Mouse (Mus musculus) hindbrain, embryonic 14.5 days (tissue): ENCODE measurements at regions not wholly inside any gene's neighbourhood (a gene's known extent, or its start where the extent isn't known, plus 50 kb on each side); places are given as distances from the start of the nearest gene placed in this dataset.

Experiments
- ATAC-seq: fragments of 200-750 bp; cut with Nextera tagmentation; 2 replicates; pipeline ENCODE4 v1.8.0; 2017; ENCODE audit warnings: moderate number of reproducible peaks, mild to moderate bottlenecking, moderate TSS enrichment, moderate library complexity; ENCODE audit not compliant: low FRiP score
- DNase-seq: peaks from one replicate; pipeline ENCODE4 v3.0.0-alpha.2; 2015; ENCODE audit warnings: low spot score
- H3K27ac ChIP-seq: fragments of 300-500 bp; sonication (generic); 2 replicates; pipeline ENCODE4 v1.5.1; 2014; ENCODE audit warnings: mild to moderate bottlenecking, moderate library complexity
- H3K27me3 ChIP-seq: fragments of 300-500 bp; sonication (generic); 2 replicates; pipeline ENCODE4 v1.6.1; 2014; ENCODE audit warnings: mild to moderate bottlenecking, low read length, mixed read lengths; ENCODE audit not compliant: control insufficient read depth, insufficient read depth
- H3K36me3 ChIP-seq: fragments of 300-500 bp; sonication (generic); replicated peaks from 2 replicates; pipeline ENCODE4 v1.6.1; 2014; ENCODE audit not compliant: control insufficient read depth, insufficient read depth
- H3K4me1 ChIP-seq: fragments of 300-500 bp; sonication (generic); replicated peaks from 2 replicates; pipeline ENCODE4 v1.6.1; 2014; ENCODE audit warnings: antibody characterized with exemption, low read length, mixed read lengths; ENCODE audit not compliant: control insufficient read depth, insufficient read depth
- H3K4me2 ChIP-seq: fragments of 300-500 bp; sonication (generic); replicated peaks from 2 replicates; pipeline ENCODE4 v1.6.1; 2014; ENCODE audit warnings: mild to moderate bottlenecking, moderate library complexity
- H3K4me3 ChIP-seq: fragments of 300-500 bp; sonication (generic); replicated peaks from 2 replicates; pipeline ENCODE4 v1.5.1; 2014; ENCODE audit warnings: mild to moderate bottlenecking, low read length
- H3K9ac ChIP-seq: fragments of 300-500 bp; sonication (generic); 2 replicates; pipeline ENCODE4 v1.6.1; 2014
- H3K9me3 ChIP-seq: fragments of 300-500 bp; sonication (generic); 2 replicates; pipeline ENCODE4 v1.6.1; 2016; ENCODE audit warnings: low read length; ENCODE audit not compliant: control insufficient read depth
- WGBS: fragments of 180-500 bp; shearing (Covaris S2); extraction: QIAGEN DNeasy Blood & Tissue Kit; methylation state at CpG from one replicate; pipeline ENCODE4 v1.1.7; 2014; 5-methylcytosine and 5-hydroxymethylcytosine counted together

GRCm38 (mm10) chr11:25142226-25142625 is 1064.4 kb downstream of the Bcl11a start:
- DNase-seq (no peak), ATAC-seq (no peak)
- H3K27me3 ChIP-seq: no peaks in the 10 kb centered on the region
- no peak overlapping the region for H3K4me2 ChIP-seq
- H3K27ac ChIP-seq: no peak overlapping the region
- WGBS: 63% methylated on average over 2 of the region's 2 CpGs
- no peaks in the 10 kb centered on the region for H3K36me3 ChIP-seq
- H3K4me3 ChIP-seq: no peak overlapping the region
- no peaks in the 10 kb centered on the region for H3K9me3 ChIP-seq
- no peaks in the 10 kb centered on the region for H3K4me1 ChIP-seq
- H3K9ac ChIP-seq: no peak overlapping the region

- DNase-seq: no peak
- no peak overlapping the region for H3K4me3 ChIP-seq
- WGBS: 81% methylated on average over 4 of the region's 4 CpGs
- H3K9me3 ChIP-seq: no peaks in the 10 kb centered on the region
- H3K36me3 ChIP-seq: no peaks in the 10 kb centered on the region
- no peak overlapping the region for H3K27ac ChIP-seq
- no peak overlapping the region for H3K4me2 ChIP-seq
- no peaks in the 10 kb centered on the region for H3K27me3 ChIP-seq
- H3K9ac ChIP-seq: no peak overlapping the region
- ATAC-seq: no peak
- H3K4me1 ChIP-seq: no peaks in the 10 kb centered on the region
Measured at GRCm38 (mm10) chr11:25142833-25143232, 1065.0 kb downstream of the Bcl11a start.

GRCm38 (mm10) chr11:25147287-25147686 is 1063.3 kb downstream of the 5730522E02Rik start:
- DNase-seq (no peak), ATAC-seq (no peak)
- no peak overlapping the region for H3K9ac ChIP-seq
- no peak overlapping the region for H3K4me2 ChIP-seq
- WGBS: 77% methylated on average over 3 of the region's 3 CpGs
- no peaks in the 10 kb centered on the region for H3K36me3 ChIP-seq
- H3K9me3 ChIP-seq: no peaks in the 10 kb centered on the region
- H3K27ac ChIP-seq: no peak overlapping the region
- no peak overlapping the region for H3K4me3 ChIP-seq
- H3K4me1 ChIP-seq: no peaks in the 10 kb centered on the region
- H3K27me3 ChIP-seq: no peaks in the 10 kb centered on the region

- peak; percentile 57; the same call in 1 of the 2 replicates for ATAC-seq
- peak overlapping the region; percentile 21 for H3K4me3 ChIP-seq
- peak overlapping the region; percentile 50 for H3K9ac ChIP-seq
- H3K9me3 ChIP-seq: no peaks in the 10 kb centered on the region
- peak overlapping the region; percentile 52 for H3K4me2 ChIP-seq
- WGBS: 6% methylated on average over 5 of the region's 5 CpGs
- peaks cover 15% of the 10 kb centered on the region for H3K4me1 ChIP-seq
- peak overlapping the region; percentile 65 for H3K27ac ChIP-seq
- H3K36me3 ChIP-seq: no peaks in the 10 kb centered on the region
- no peak for DNase-seq
- no peaks in the 10 kb centered on the region for H3K27me3 ChIP-seq
Measured at GRCm38 (mm10) chr11:25156705-25157104, 1053.9 kb downstream of the 5730522E02Rik start.

GRCm38 (mm10) chr11:25157135-25157860 is 1053.3 kb downstream of the 5730522E02Rik start:
- WGBS: 19% methylated on average over 11 of the region's 11 CpGs
- Histone ChIP-seq H3K36me3 (no peaks in the 10 kb centered on the region), H3K4me1 (peaks cover 15% of the 10 kb centered on the region), H3K4me2 (peak overlapping the region; percentile 52), H3K9me3 (no peaks in the 10 kb centered on the region), H3K4me3 (peak overlapping the region; percentile 21), H3K27ac (peak overlapping the region; percentile 65), H3K9ac (peak overlapping the region; percentile 50), H3K27me3 (no peaks in the 10 kb centered on the region)
- DNase-seq (peak; percentile 46), ATAC-seq (peak; percentile 84)

- no peaks in the 10 kb centered on the region for H3K9me3 ChIP-seq
- DNase-seq (no peak), ATAC-seq (no peak)
- no peak overlapping the region for H3K4me2 ChIP-seq
- whole genome bisulfite sequencing: 56% methylated on average over 3 of the region's 3 CpGs
- no peak overlapping the region for H3K27ac ChIP-seq
- H3K27me3 ChIP-seq: no peaks in the 10 kb centered on the region
- no peak overlapping the region for H3K4me3 ChIP-seq
- no peaks in the 10 kb centered on the region for H3K36me3 ChIP-seq
- H3K4me1 ChIP-seq: peaks cover 15% of the 10 kb centered on the region
- H3K9ac ChIP-seq: no peak overlapping the region
Measured at GRCm38 (mm10) chr11:25157861-25158245, 1052.7 kb downstream of the 5730522E02Rik start.

- H3K4me2 ChIP-seq: no peak overlapping the region
- H3K27me3 ChIP-seq: no peaks in the 10 kb centered on the region
- ATAC-seq (no peak), DNase-seq (no peak)
- H3K27ac ChIP-seq: no peak overlapping the region
- H3K9ac ChIP-seq: no peak overlapping the region
- peaks cover 15% of the 10 kb centered on the region for H3K4me1 ChIP-seq
- H3K4me3 ChIP-seq: no peak overlapping the region
- H3K9me3 ChIP-seq: no peaks in the 10 kb centered on the region
- no peaks in the 10 kb centered on the region for H3K36me3 ChIP-seq
- 97% methylated on average over 1 of the region's 1 CpGs for WGBS
Measured at GRCm38 (mm10) chr11:25158884-25159283, 1051.7 kb downstream of the 5730522E02Rik start.

- Histone ChIP-seq H3K9ac (no peak overlapping the region), H3K4me1 (no peaks in the 10 kb centered on the region), H3K27ac (no peak overlapping the region), H3K4me3 (no peak overlapping the region), H3K36me3 (no peaks in the 10 kb centered on the region), H3K4me2 (no peak overlapping the region), H3K9me3 (no peaks in the 10 kb centered on the region), H3K27me3 (no peaks in the 10 kb centered on the region)
- DNase-seq (no peak), ATAC-seq (no peak)
- 74% methylated on average over 1 of the region's 1 CpGs for WGBS
Measured at GRCm38 (mm10) chr11:25167939-25168338, 1042.6 kb downstream of the 5730522E02Rik start.

- DNase-seq: no peak
- no peak for ATAC-seq
- H3K4me2 ChIP-seq: no peak overlapping the region
- H3K4me1 ChIP-seq: no peaks in the 10 kb centered on the region
- no peak overlapping the region for H3K27ac ChIP-seq
- H3K36me3 ChIP-seq: no peaks in the 10 kb centered on the region
- H3K9me3 ChIP-seq: no peaks in the 10 kb centered on the region
- H3K27me3 ChIP-seq: no peaks in the 10 kb centered on the region
- WGBS: 90% methylated on average over 1 of the region's 1 CpGs
- no peak overlapping the region for H3K4me3 ChIP-seq
- no peak overlapping the region for H3K9ac ChIP-seq
Measured at GRCm38 (mm10) chr11:25171048-25171447, 1039.5 kb downstream of the 5730522E02Rik start.
